Mouse (Mus musculus): ENCODE data around the gene 2010111I01Rik. TPM values are rescaled to one million over a fixed set of nuclear protein-coding genes. Genes with fewer than 3 reads are reported as not detected.

The 2010111I01Rik gene
- total RNA-seq, 2 experiments from 2014 or later = 89.8 to 91.4 TPM

- peak overlapping the region; percentile 33; the same call in 1 of the 2 replicates for H3K27ac ChIP-seq
- no peak for TF ChIP-seq CTCF (conservative IDR thresholded peaks at IDR 0.05)
- H3K4me3 ChIP-seq = no peak overlapping the region
- DNase-seq (ENCODE audit: low spot score in 2 of 2) = no peak
Observed at GRCm38 (mm10) chr13:63289687-63290086, 325.0 kb downstream of the 2010111I01Rik start.

- Histone ChIP-seq H3K4me3 (no peak overlapping the region), H3K27ac (no peak overlapping the region)
- no peak for TF ChIP-seq CTCF (conservative IDR thresholded peaks at IDR 0.05)
- DNase-seq (ENCODE audit: low spot score in 2 of 2) = no peak
Observed at GRCm38 (mm10) chr13:63290126-63290525, 325.4 kb downstream of the 2010111I01Rik start.

GRCm38 (mm10) chr13:63291016-63291415 is 326.3 kb downstream of the 2010111I01Rik start:
- no peak for TF ChIP-seq CTCF (conservative IDR thresholded peaks at IDR 0.05)
- no peak for DNase-seq (ENCODE audit: low spot score in 2 of 2)
- H3K4me3 ChIP-seq = no peak overlapping the region
- no peak overlapping the region for H3K27ac ChIP-seq

- Histone ChIP-seq H3K4me3 (no peak overlapping the region), H3K27ac (peak overlapping the region; percentile 19)
- no peak for DNase-seq (ENCODE audit: low spot score in 2 of 2)
- TF ChIP-seq CTCF (conservative IDR thresholded peaks at IDR 0.05) = no peak
Observed at GRCm38 (mm10) chr13:63293647-63294046, 329.0 kb downstream of the 2010111I01Rik start.

- no peak for DNase-seq (ENCODE audit: low spot score in 2 of 2)
Observed at GRCm38 (mm10) chr13:63294359-63295193, 329.9 kb downstream of the 2010111I01Rik start.

GRCm38 (mm10) chr13:63296300-63296699 is 331.6 kb downstream of the 2010111I01Rik start:
- TF ChIP-seq CTCF (conservative IDR thresholded peaks at IDR 0.05) = no peak
- DNase-seq (ENCODE audit: low spot score in 2 of 2) = no peak
- Histone ChIP-seq H3K27ac (no peak overlapping the region), H3K4me3 (no peak overlapping the region)

More at GRCm38 (mm10) chr13:63294359-63295193, 329.9 kb downstream of the 2010111I01Rik start:
- Histone ChIP-seq H3K27ac (peak overlapping the region; percentile 19), H3K4me3 (no peak overlapping the region)
- no peak for TF ChIP-seq CTCF (conservative IDR thresholded peaks at IDR 0.05)

GRCm38 (mm10) chr13:63297003-63297402 is 332.3 kb downstream of the 2010111I01Rik start:
- TF ChIP-seq CTCF (conservative IDR thresholded peaks at IDR 0.05) = no peak

GRCm38 (mm10) chr13:63297933-63298332 is 333.2 kb downstream of the 2010111I01Rik start:
- no peak for TF ChIP-seq CTCF (conservative IDR thresholded peaks at IDR 0.05)
- peak overlapping the region; percentile 61 for H3K27ac ChIP-seq

More at GRCm38 (mm10) chr13:63297003-63297402, 332.3 kb downstream of the 2010111I01Rik start:
- H3K27ac ChIP-seq = no peak overlapping the region
- no peak overlapping the region for H3K4me3 ChIP-seq
- no peak for DNase-seq (ENCODE audit: low spot score in 2 of 2)

GRCm38 (mm10) chr13:63298931-63299330 is 334.2 kb downstream of the 2010111I01Rik start:
- DNase-seq (ENCODE audit: low spot score in 2 of 2) = no peak
- peak overlapping the region; percentile 61; the same call in 1 of the 2 replicates for H3K27ac ChIP-seq
- H3K4me3 ChIP-seq = no peak overlapping the region
- no peak for TF ChIP-seq CTCF (conservative IDR thresholded peaks at IDR 0.05)

More at GRCm38 (mm10) chr13:63297933-63298332, 333.2 kb downstream of the 2010111I01Rik start:
- no peak overlapping the region for H3K4me3 ChIP-seq
- no peak for DNase-seq (ENCODE audit: low spot score in 2 of 2)

- Histone ChIP-seq H3K4me3 (no peak overlapping the region), H3K27ac (peak overlapping the region; percentile 81)
- DNase-seq (ENCODE audit: low spot score in 2 of 2) = no peak
- TF ChIP-seq CTCF (conservative IDR thresholded peaks at IDR 0.05) = no peak
Observed at GRCm38 (mm10) chr13:63300929-63301328, 336.2 kb downstream of the 2010111I01Rik start.

- peak overlapping the region; percentile 81 for H3K27ac ChIP-seq
- no peak for TF ChIP-seq CTCF (conservative IDR thresholded peaks at IDR 0.05)
- no peak overlapping the region for H3K4me3 ChIP-seq
- DNase-seq (ENCODE audit: low spot score in 2 of 2) = peak; percentile 42 to 71
Observed at GRCm38 (mm10) chr13:63301764-63302209, 337.1 kb downstream of the 2010111I01Rik start.

GRCm38 (mm10) chr13:63302381-63302780 is 337.7 kb downstream of the 2010111I01Rik start:
- TF ChIP-seq CTCF (conservative IDR thresholded peaks at IDR 0.05) = no peak
- H3K4me3 ChIP-seq = no peak overlapping the region
- no peak for DNase-seq (ENCODE audit: low spot score in 2 of 2)
- H3K27ac ChIP-seq = peak overlapping the region; percentile 81

- H3K27ac ChIP-seq = peak overlapping the region; percentile 81
- no peak overlapping the region for H3K4me3 ChIP-seq
- DNase-seq (ENCODE audit: low spot score in 2 of 2) = no peak
- TF ChIP-seq CTCF (conservative IDR thresholded peaks at IDR 0.05) = no peak
Observed at GRCm38 (mm10) chr13:63304124-63304792, 339.6 kb downstream of the 2010111I01Rik start.

Data from layer of hippocampus, adult 2 months (tissue).